Mouse (Mus musculus) forebrain, embryonic 11.5 days (tissue): ENCODE results near the gene Stox2. TPM values are rescaled to one million over a fixed set of nuclear protein-coding genes. Genes with fewer than 3 reads are reported as not detected.
A peak's percentile ranks its signal among the peaks of the same experiment; 100 is the strongest.

Source experiments
- ATAC-seq: fragments of 200-750 bp; cut with Nextera tagmentation; replicated peaks from 2 replicates; pipeline ENCODE4 v1.8.0; 2017; ENCODE audit warnings: moderate TSS enrichment; ENCODE audit not compliant: low FRiP score
- DNase-seq: peaks from one replicate; pipeline ENCODE4 v3.0.0-alpha.2; 2017; ENCODE audit warnings: low spot score
- H3K27ac ChIP-seq: fragments of 300-500 bp; sonication (generic); 2 replicates; pipeline ENCODE4 v1.5.1; 2014; ENCODE audit warnings: low read depth, low read length
- H3K27me3 ChIP-seq: fragments of 300-500 bp; sonication (generic); 2 replicates; pipeline ENCODE4 v1.6.1; 2014; ENCODE audit warnings: mild to moderate bottlenecking, low read length, mixed read lengths; ENCODE audit not compliant: control insufficient read depth, insufficient read depth
- H3K36me3 ChIP-seq: fragments of 300-500 bp; sonication (generic); 2 replicates; pipeline ENCODE4 v1.6.1; 2014; ENCODE audit warnings: mild to moderate bottlenecking, low read length, moderate library complexity, mixed read lengths; ENCODE audit not compliant: control insufficient read depth, insufficient read depth
- H3K4me1 ChIP-seq: fragments of 300-500 bp; sonication (generic); replicated peaks from 2 replicates; pipeline ENCODE4 v1.6.1; 2014; ENCODE audit warnings: low read length, mixed read lengths; ENCODE audit not compliant: control insufficient read depth, insufficient read depth
- H3K4me2 ChIP-seq: fragments of 300-500 bp; sonication (generic); 2 replicates; pipeline ENCODE4 v1.6.1; 2014; ENCODE audit warnings: low read depth, mild to moderate bottlenecking, low read length, moderate library complexity, mixed read lengths; ENCODE audit not compliant: severe bottlenecking
- H3K4me3 ChIP-seq: fragments of 300-500 bp; sonication (generic); 2 replicates; pipeline ENCODE4 v1.5.1; 2014; ENCODE audit warnings: low read depth, low read length
- H3K9ac ChIP-seq: fragments of 300-500 bp; sonication (generic); 2 replicates; pipeline ENCODE4 v1.6.1; 2014; ENCODE audit warnings: low read length
- H3K9me3 ChIP-seq: fragments of 300-500 bp; sonication (generic); 2 replicates; pipeline ENCODE4 v1.6.1; 2016; ENCODE audit warnings: low read length, mixed read lengths; ENCODE audit not compliant: control insufficient read depth
- WGBS: fragments of 180-500 bp; shearing (Covaris S2); extraction: QIAGEN DNeasy Blood & Tissue Kit; methylation state at CpG from one replicate; pipeline ENCODE4 v1.1.7; 2014; 5-methylcytosine and 5-hydroxymethylcytosine counted together
- polyA plus RNA-seq: library from polyadenylated mRNA; unstranded; fragments of >200 nt; fragmentation: Nextera tagmentation; extraction: Ambion mirVana; gene quantifications from 2 replicates; pipeline ENCODE4 v1.2.1, GENCODE M21; 2014

Gene Stox2
- polyA plus RNA-seq, 1 experiment from 2014 or later, result 34.6 TPM

DNA sequence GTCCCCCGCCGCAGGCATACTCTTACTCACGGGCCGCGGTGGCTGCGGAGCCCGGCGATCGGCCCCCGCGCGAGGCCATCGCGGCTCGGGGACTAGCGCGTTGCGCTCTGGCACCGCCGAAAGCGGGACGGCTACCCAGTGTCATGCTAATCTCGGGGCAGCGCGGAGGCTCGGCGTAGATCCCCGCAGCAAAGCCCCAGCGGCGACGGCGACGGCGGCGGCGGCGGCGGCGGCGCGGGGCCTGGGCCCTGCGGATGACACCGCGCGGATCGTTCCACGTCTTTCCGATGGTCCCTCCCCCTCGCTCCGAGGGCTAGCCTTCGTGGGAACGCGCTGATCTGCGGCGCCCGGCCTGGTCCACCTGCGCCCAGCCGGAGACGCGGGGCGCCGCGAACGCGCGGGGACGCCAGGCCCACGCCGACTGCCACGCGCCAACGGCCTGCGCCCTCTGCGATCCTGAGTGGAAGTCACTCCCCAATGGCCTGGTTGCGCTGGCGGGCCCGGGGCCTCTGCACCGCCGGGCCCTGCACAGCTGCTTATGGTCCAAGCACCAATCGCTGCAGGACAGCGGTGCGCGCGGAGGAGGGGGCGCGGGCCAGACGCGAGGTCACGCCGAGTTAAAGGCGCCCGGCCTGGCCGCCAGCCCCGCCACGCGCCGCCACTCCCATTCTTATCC is 157.2 kb downstream of the Stox2 start:
- peak overlapping the region; percentile 97 for H3K27ac ChIP-seq
- peaks cover 12% of the 10 kb centered on the region; the same call in 1 of the 2 replicates for H3K4me1 ChIP-seq
- H3K9me3 ChIP-seq, result no peaks in the 10 kb centered on the region
- DNase-seq (peak; percentile 89), ATAC-seq (peak; percentile 75)
- no peaks in the 10 kb centered on the region for H3K27me3 ChIP-seq
- peak overlapping the region; percentile 77 for H3K4me2 ChIP-seq
- H3K36me3 ChIP-seq, result no peaks in the 10 kb centered on the region
- under 1% methylated on average over 61 of the region's 97 CpGs for WGBS
- H3K9ac ChIP-seq, result peak overlapping the region; percentile 99
- peak overlapping the region; percentile 96 for H3K4me3 ChIP-seq

DNA sequence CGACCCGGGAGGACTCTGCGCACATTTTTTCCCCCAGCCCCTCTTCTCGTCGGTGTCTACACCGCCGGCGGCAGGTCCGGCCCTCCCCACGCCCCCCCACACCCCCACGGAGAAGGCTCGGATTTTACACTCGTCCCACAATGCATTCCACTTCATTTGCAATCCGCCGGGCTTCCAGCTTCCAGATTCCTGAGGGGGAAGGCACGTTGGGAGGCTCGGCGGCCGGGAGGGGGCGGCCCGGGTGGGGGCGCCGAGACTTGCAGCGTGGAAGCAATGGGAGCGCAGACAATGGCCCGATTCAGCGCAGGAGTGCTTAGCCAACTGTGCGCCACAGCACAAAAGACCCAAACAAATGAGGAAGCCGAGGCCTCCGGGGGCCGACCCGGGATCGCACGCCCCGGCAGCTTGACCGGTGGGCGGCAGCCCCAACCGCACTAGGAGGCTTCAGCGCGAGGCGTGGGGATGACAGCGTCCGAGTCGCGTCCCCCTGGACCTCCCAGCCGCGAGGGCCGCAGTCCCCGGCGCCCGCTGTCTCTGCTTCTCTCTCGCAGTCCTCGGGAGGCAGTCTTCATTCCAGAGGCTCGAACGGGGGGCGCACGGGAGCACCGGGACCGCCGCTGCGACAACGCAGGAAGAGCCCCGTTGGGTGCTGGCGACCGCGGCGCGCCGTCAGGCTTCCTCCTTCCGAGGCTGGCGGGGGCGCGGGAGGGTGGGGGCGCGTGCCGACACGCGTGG is 157.9 kb downstream of the Stox2 start:
- H3K4me2 ChIP-seq, result peak overlapping the region; percentile 77
- DNase-seq (peak; percentile 89), ATAC-seq (peak; percentile 72)
- peaks cover 18% of the 10 kb centered on the region; the same call in 1 of the 2 replicates for H3K4me1 ChIP-seq
- no peaks in the 10 kb centered on the region for H3K27me3 ChIP-seq
- H3K27ac ChIP-seq, result peak overlapping the region; percentile 97
- peak overlapping the region; percentile 96 for H3K4me3 ChIP-seq
- no peaks in the 10 kb centered on the region for H3K36me3 ChIP-seq
- WGBS, result under 1% methylated on average over 70 of the region's 78 CpGs
- peak overlapping the region; percentile 99 for H3K9ac ChIP-seq
- no peaks in the 10 kb centered on the region for H3K9me3 ChIP-seq

DNA sequence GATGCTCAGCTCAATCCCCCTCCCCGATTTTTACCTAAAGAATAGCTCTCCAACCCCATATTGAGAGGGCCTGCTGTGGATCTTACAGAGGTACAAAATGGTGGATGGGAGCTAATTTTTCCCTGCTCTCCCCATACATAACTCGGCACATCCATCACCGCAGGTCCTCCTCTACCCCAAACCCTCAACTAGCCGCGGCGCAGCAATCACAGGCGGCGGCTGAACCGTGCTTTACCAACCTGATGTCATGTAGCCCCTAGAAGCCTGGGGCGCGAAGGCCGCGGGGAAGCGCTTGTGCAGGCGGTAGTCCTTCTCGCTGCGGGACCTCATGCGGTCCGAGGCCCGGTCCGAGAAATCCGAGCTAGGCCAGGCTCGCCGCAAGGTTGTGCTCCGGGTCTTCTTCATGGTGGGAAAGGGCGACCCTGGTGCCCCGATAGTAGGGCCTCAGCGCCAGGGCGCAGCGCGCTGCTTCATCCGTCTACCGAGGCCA is 158.5 kb downstream of the Stox2 start:
- Histone ChIP-seq H3K9me3 (no peaks in the 10 kb centered on the region), H3K4me3 (peak overlapping the region; percentile 96), H3K4me1 (peaks cover 21% of the 10 kb centered on the region; the same call in 1 of the 2 replicates), H3K27ac (peak overlapping the region; percentile 97), H3K27me3 (no peaks in the 10 kb centered on the region), H3K36me3 (no peaks in the 10 kb centered on the region), H3K4me2 (peak overlapping the region; percentile 77), H3K9ac (peak overlapping the region; percentile 99)
- ATAC-seq, result peak; percentile 37
- peak; percentile 82 for DNase-seq
- WGBS, result under 1% methylated on average over 33 of the region's 33 CpGs

DNA sequence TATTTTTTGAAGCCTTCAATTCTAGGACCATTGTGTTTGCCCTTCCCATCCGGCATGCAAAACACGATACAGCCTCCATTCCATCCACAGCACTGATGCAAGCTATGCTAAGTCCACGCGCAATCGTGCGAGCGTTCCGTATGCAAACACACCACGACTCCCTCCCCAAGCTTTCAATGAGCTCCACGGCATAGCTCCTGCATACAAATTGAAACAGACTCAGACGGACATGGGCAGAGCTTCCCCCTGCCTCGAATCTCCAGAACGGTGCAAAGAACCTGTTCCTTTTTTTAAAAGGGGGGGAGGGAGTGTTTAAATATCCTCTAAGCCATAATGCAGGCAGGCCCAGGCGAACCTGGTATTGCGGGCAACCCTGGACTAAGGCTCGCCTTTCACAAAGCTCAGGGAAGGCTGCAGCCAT is 159.0 kb downstream of the Stox2 start:
- H3K4me3 ChIP-seq, result peak overlapping the region; percentile 96
- H3K9me3 ChIP-seq, result no peaks in the 10 kb centered on the region
- peak overlapping the region; percentile 97 for H3K27ac ChIP-seq
- H3K4me2 ChIP-seq, result peak overlapping the region; percentile 77
- DNase-seq (no peak), ATAC-seq (0 out of 2 replicates have a peak, but pooled peaks have one; percentile 5)
- peak overlapping the region; percentile 99 for H3K9ac ChIP-seq
- H3K4me1 ChIP-seq, result peaks cover 22% of the 10 kb centered on the region
- H3K36me3 ChIP-seq, result no peaks in the 10 kb centered on the region
- under 1% methylated on average over 16 of the region's 16 CpGs for WGBS
- H3K27me3 ChIP-seq, result no peaks in the 10 kb centered on the region

DNA sequence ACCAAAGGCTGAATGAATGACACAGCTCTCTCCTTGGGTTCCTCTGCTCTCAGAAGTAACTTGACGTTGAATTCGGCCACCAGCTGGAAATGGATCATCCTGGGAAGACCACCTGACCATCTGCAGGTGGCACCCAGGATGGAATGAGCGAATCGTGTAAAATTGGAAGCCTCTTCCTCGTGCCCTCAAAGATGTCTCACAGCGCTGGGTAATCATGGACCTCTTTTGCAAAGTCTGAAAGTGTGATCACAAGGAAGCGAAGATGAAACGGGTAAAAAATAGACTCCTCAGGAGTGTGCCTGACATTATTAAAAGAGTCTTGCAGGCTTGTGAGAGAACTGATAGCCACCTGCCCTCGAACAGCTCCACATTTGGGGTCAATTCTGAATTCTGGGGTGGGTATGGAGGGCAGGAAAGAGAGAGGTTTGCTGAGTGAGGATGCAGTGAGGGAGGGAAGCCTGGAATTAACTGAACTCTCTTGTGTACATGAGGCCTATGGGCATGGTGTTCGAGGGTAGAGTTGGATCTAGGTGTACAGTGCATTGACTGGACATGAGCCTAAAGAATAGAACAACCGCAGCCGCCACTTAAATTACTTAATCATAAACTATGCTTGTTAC is 160.0 kb downstream of the Stox2 start:
- Histone ChIP-seq H3K4me3 (peak overlapping the region; percentile 96), H3K9me3 (no peaks in the 10 kb centered on the region), H3K9ac (peak overlapping the region; percentile 99), H3K27me3 (no peaks in the 10 kb centered on the region), H3K4me1 (peaks cover 24% of the 10 kb centered on the region), H3K4me2 (peak overlapping the region; percentile 77), H3K36me3 (no peaks in the 10 kb centered on the region), H3K27ac (no peak overlapping the region)
- ATAC-seq (no peak), DNase-seq (no peak)
- WGBS, result 51% methylated on average over 12 of the region's 12 CpGs

DNA sequence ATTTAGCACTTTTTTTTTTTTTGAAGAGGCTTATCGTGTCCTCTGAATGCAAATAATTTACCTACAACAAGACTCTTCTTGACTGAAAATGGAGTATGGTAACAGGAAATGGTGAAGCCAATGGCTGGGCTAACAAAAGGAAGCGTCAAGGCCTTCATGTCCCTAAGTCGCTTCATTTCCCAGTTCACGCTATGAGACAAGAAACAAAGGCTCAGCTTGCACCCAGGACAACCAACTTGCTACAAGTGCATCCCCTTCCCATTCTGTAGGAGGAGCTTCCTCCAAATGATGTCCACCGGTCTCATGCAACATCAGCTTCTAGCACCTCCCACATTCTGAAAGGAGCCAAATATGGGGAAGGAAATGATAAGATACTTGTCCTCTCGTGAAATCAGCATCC is 160.7 kb downstream of the Stox2 start:
- ATAC-seq (no peak), DNase-seq (no peak)
- Histone ChIP-seq H3K9ac (peak overlapping the region; percentile 99; the same call in 1 of the 2 replicates), H3K27ac (no peak overlapping the region), H3K4me1 (peaks cover 24% of the 10 kb centered on the region), H3K36me3 (no peaks in the 10 kb centered on the region), H3K27me3 (no peaks in the 10 kb centered on the region), H3K4me2 (peak overlapping the region; percentile 77), H3K9me3 (no peaks in the 10 kb centered on the region), H3K4me3 (peak overlapping the region; percentile 96)
- 47% methylated on average over 6 of the region's 6 CpGs for WGBS

DNA sequence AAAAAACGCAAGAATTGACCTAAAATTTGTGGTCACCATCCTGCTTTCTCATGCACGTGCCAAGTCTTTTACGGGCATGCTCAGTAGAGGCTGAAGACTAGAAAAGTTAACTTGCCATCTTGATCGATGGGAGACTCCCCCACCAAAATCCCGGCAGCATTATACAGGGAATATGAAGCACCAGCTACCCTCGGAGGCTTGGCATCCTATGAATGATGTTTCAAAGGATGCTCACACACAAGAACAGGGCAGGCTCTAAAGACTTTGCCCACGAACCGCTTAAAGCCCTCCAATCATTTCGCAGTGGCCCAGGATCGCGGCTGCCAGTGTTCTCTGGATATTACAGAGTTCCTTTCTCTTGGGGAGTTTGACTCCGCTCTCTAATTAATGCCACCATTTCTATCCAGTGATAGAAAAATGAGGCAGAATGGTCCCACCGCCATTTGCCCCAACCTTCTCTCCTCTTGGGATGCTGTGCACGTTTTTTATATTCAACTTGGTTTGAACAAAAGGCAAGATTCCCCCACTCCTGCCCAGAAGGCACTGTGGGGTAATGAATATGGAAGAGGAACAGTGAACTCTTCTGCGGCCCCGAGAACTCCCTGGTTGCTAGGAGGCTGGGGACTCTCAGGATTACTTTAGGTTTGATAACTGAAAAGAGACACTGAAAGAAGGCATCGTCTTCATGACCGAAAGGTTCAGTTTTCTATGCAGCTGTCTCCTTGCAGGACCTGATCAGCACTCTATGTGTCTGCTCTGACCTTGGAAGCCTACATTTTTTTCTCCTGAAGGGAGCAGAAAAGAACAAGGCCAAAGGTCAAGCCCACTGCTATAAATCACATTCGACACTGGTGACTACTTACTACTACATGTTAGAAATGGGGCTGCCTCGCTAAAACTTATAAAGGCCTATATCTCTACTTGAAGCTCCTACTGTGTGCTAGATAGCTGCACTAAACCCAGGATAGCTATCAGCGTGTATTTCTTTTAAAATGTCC is 161.5 kb downstream of the Stox2 start:
- H3K4me1 ChIP-seq, result peaks cover 18% of the 10 kb centered on the region
- DNase-seq (peak; percentile 67), ATAC-seq (peak; percentile 7; the same call in 1 of the 2 replicates)
- peak overlapping the region; percentile 96 for H3K4me3 ChIP-seq
- H3K9ac ChIP-seq, result no peak overlapping the region
- H3K9me3 ChIP-seq, result no peaks in the 10 kb centered on the region
- H3K4me2 ChIP-seq, result peak overlapping the region; percentile 77
- H3K36me3 ChIP-seq, result no peaks in the 10 kb centered on the region
- no peaks in the 10 kb centered on the region for H3K27me3 ChIP-seq
- 46% methylated on average over 21 of the region's 21 CpGs for WGBS
- H3K27ac ChIP-seq, result peak overlapping the region; percentile 32
